Mouse (Mus musculus): ENCODE measurements around the gene Cdh4.

Cdh4 gene

GRCm38 (mm10) chr2:179443226-179443815 is 1.1 kb downstream of the Cdh4 start:
- no peak for TF ChIP-seq GATA4 (IDR thresholded peaks at IDR 0.05; ENCODE audit: insufficient replicate concordance, low read length)

- no peak for TF ChIP-seq GATA4 (IDR thresholded peaks at IDR 0.05; ENCODE audit: insufficient replicate concordance, low read length)
Measured at GRCm38 (mm10) chr2:179443959-179444358, 1.7 kb downstream of the Cdh4 start.

- no peak for TF ChIP-seq GATA4 (IDR thresholded peaks at IDR 0.05; ENCODE audit: insufficient replicate concordance, low read length)
Measured at GRCm38 (mm10) chr2:179448256-179448655, 6.0 kb downstream of the Cdh4 start.

- TF ChIP-seq GATA4 (IDR thresholded peaks at IDR 0.05; ENCODE audit: insufficient replicate concordance, low read length), result no peak
Measured at GRCm38 (mm10) chr2:179449018-179449417, 6.8 kb downstream of the Cdh4 start.

GRCm38 (mm10) chr2:179459196-179459595 is 17.0 kb downstream of the Cdh4 start:
- TF ChIP-seq GATA4 (IDR thresholded peaks at IDR 0.05; ENCODE audit: insufficient replicate concordance, low read length), result no peak

GRCm38 (mm10) chr2:179459606-179460005 is 17.4 kb downstream of the Cdh4 start:
- no peak for TF ChIP-seq GATA4 (IDR thresholded peaks at IDR 0.05; ENCODE audit: insufficient replicate concordance, low read length)

GRCm38 (mm10) chr2:179463514-179463913 is 21.3 kb downstream of the Cdh4 start:
- no peak for TF ChIP-seq GATA4 (IDR thresholded peaks at IDR 0.05; ENCODE audit: insufficient replicate concordance, low read length)

GRCm38 (mm10) chr2:179467839-179468445 is 25.7 kb downstream of the Cdh4 start:
- TF ChIP-seq GATA4 (IDR thresholded peaks at IDR 0.05; ENCODE audit: insufficient replicate concordance, low read length), result no peak

GRCm38 (mm10) chr2:179476622-179477021 is 34.4 kb downstream of the Cdh4 start:
- no peak for TF ChIP-seq GATA4 (IDR thresholded peaks at IDR 0.05; ENCODE audit: insufficient replicate concordance, low read length)

GRCm38 (mm10) chr2:179480800-179481200 is 38.6 kb downstream of the Cdh4 start:
- TF ChIP-seq GATA4 (IDR thresholded peaks at IDR 0.05; ENCODE audit: insufficient replicate concordance, low read length), result no peak

- no peak for TF ChIP-seq GATA4 (IDR thresholded peaks at IDR 0.05; ENCODE audit: insufficient replicate concordance, low read length)
Measured at GRCm38 (mm10) chr2:179481363-179481762, 39.1 kb downstream of the Cdh4 start.

- no peak for TF ChIP-seq GATA4 (IDR thresholded peaks at IDR 0.05; ENCODE audit: insufficient replicate concordance, low read length)
Measured at GRCm38 (mm10) chr2:179488526-179489139, 46.4 kb downstream of the Cdh4 start.

- no peak for TF ChIP-seq GATA4 (IDR thresholded peaks at IDR 0.05; ENCODE audit: insufficient replicate concordance, low read length)
Measured at GRCm38 (mm10) chr2:179491891-179492290, 49.7 kb downstream of the Cdh4 start.

GRCm38 (mm10) chr2:179494276-179494675 is 52.0 kb downstream of the Cdh4 start:
- no peak for TF ChIP-seq GATA4 (IDR thresholded peaks at IDR 0.05; ENCODE audit: insufficient replicate concordance, low read length)

- no peak for TF ChIP-seq GATA4 (IDR thresholded peaks at IDR 0.05; ENCODE audit: insufficient replicate concordance, low read length)
Measured at GRCm38 (mm10) chr2:179510439-179510838, 68.2 kb downstream of the Cdh4 start.

GRCm38 (mm10) chr2:179516559-179516958 is 74.3 kb downstream of the Cdh4 start:
- TF ChIP-seq GATA4 (IDR thresholded peaks at IDR 0.05; ENCODE audit: insufficient replicate concordance, low read length), result no peak
